Mouse (Mus musculus) adrenal gland, postnatal 14 days (tissue): Measurements from ENCODE around the gene Apol6. TPM values are rescaled to one million over a fixed set of nuclear protein-coding genes. Genes with fewer than 3 reads are reported as not detected.
"Not testable (repeated sequence)": the region's sequence is repeated elsewhere in the genome, so short reads cannot be mapped to it uniquely, and the experiment has no call there.

Source experiments
- DNase-seq: peaks from one replicate; pipeline ENCODE4 v3.0.0; 2021; ENCODE audit warnings: mixed read lengths
- total RNA-seq: library from RNA; stranded (reverse); gene quantifications from 2 replicates; pipeline ENCODE4 v1.2.3, GENCODE M21; 2021

Apol6 gene
- total RNA-seq, 1 experiment from 2014 or later: 24.3 TPM

DNA sequence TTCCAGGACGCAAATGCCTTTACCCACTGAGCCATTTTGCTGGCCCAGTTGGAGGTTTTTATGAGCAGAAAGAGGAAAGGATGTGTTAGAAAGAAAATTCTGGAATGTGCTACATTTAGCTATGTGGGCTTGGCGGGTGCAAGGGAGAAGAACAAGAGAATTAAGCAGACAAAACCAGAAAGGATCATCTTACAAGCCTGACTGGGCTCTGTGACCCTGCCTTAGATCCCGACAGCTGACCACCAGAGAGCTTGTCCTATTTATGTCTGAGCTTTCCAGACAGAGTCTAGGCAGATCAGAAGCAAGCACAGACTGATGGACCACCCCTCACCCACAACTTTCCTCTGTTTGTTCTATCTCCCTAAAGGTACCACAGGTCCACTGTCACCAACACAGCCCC is 13.3 kb upstream of the Apol6 start:
- DNase-seq: no peak

DNA sequence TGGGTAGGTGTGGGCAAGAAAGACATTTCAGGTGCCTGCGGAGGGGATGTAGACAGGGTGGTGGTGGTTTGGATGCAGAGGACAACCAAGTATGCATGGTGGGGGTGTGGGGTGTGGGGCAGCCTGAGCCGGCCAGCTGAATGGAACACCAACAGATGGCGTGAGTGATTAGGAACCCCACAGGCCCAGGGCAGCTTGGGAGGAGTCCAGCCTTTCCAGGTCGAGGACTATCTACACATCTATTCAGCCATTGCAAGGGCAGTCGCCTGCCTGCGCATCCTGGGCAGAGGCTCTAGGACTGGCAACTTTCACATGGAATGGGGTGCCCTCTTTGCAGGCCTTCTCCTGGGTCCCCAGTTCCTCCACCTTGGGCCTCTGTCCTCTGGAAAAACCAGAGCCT is 10.0 kb upstream of the Apol6 start:
- no peak for DNase-seq

DNA sequence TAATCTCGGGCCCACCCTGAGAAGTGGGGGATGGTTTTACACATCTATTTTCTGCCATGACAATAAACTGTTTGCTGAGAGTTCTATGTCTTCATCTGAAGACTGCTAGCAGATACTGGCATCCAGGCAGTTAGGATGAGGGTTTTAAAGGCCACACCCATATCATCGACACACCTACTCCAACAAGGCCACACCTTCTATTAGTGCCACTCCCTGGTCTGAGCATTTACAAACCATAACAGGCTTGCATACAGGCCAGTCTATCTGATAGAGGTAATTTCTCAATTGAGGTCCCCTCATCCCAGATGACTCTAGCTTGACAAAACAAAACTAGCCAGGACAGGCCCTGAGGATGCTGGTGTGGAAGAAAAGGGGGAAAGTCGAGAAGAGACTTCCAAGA is 8.9 kb upstream of the Apol6 start:
- no peak for DNase-seq

DNA sequence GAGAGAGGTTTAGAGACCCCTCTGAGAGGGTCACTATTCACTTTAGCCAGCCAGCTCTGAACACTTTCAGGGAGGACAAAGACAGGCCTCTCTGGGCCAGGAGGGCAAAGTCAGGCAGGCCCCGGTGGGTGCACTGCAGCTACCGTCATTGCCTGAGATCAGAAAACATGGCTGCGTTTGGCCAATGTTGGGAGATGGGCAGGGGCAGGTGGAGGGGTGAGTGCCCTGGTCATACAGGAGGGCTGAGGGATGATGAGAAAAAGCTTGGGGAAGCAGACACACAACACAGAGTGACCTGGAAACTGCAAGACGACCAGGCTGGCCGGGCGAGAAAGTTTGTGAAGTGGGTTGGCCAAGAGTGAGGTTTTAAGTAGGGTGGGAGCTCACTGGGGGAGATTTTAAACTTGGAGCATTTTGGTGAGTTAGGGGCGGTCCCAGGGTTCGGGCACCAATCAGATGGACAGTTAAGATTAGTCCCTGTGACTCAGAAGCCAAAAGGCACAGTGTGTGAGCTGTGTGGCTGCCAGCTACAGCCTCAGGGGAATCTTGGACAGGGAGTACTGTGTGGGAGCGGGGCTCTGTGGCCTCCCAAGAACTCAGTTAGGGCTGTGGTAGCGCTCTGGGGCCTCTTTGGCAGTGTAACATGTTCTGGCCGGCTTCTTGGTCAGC is 8.1 kb upstream of the Apol6 start:
- peak; percentile 89 for DNase-seq

DNA sequence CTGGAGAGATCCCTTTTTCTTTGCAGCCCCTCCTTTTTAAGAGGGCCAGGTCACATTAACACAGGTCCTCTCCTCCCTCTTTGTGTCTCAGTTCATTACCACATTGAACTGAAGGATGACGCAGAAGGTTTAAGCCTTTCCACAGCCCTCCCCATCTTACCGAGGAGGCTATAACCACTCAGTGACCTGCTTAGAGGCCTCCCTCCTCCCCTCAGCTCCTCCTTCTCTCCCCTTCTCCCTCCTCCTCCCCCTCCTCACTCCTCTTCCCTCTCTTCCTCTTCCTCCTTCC is 7.6 kb upstream of the Apol6 start:
- no peak for DNase-seq

DNA sequence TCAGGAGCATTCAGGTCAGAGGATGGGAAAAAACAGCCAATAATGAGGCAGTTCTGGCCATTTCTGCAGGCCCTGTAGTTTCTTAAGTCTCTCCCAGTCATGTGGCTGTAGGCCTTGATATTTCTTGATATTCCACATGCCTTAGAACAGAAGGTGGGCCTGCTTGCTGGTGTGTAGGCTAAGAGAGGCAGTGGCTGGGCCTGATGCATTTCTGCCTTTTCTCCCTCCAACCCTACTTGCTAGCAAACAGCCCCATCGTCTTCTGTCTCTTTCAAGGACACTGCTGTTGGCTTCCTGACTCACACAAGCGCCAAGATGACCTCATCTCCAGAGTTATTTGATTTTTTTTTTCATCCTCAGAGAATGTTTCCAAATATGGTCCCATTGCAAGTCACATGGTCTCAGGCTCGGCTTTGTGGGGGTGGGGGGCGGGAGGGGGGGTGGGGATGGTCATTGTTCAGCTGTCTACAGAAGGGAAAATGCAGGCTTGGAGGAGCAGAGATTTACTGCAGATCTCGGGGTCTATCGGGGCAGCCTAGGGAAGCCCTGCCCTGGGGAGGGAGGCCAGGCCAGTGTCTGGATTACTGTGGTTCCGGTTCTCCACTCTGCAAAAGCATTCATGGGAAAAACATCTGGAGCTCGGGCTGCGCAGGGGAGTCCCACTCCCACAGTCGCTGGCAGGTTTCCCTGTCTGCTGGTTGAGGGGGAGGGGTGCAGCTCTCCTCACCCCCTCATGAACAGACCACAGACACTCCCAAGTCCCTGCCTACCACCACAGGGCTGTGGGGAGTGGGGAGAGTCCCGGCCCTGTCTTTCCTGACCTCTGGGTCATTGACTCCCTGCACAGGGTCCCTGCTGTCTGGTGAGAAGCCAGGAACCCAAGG is 7.0 kb upstream of the Apol6 start:
- DNase-seq: peak; percentile 75

DNA sequence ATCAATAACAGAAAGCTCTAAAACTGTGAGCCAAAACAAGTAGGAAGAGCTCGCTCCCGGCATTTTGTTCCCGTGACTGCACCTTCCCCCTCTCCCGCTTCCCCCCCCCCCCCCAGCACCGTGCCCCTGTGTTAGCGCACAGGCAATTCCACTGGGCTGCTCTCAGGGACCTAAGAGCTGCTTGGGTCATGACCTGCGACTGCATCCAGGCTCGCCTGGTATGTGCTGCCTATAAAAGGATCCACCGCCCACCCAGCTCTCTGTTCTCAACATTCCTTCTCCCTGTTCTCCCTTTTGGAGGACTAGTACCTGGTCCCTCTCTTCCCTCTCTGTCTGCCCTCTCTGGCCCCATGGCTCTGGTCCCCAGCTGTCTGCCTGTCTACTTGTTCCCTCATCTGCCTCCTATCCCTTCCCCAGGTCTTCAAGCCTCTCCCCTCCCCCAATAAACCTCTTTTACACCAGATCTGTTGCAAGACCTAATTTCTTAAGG is 5.3 kb upstream of the Apol6 start:
- DNase-seq: no peak

DNA sequence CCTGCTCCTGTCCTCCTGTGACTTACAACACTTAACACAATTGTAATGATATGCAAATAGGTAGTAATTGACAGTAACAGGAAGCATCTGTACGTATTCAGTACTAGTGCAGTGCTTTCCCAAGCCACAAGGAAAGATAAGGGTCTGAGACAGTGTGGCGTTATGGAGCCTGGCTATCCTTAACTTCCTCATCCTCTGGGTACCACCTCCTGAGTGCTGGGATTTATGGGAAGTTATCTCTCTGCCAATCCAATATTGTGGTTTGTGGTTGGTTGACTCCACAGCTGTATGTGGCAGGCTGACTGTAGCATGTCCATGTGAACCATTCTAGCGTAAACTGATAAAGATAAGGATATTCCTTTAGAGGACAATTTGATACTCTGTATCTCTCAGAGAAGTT is 3.7 kb upstream of the Apol6 start:
- no peak for DNase-seq

DNA sequence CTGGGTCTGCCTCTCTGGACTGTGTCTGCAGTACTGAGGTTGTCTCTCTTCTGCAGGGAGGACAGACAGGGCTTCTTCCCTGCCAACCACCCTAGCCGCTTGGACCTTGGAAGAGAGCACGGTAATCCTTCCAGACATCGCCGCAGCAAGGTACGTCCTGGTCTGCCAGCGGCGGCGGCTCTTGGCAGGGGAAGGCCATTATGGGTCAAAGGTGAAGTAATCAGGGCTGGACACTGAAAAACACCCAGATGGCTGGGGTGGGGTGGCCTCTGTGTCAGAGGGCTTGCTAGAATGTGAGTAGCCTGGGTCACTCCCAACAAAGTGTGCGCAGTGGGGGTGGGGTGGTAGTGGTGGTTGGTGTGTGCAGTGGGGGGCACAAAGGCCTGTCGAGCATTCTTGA is 1.1 kb downstream of the Apol6 start:
- peak; percentile 69 for DNase-seq

DNA sequence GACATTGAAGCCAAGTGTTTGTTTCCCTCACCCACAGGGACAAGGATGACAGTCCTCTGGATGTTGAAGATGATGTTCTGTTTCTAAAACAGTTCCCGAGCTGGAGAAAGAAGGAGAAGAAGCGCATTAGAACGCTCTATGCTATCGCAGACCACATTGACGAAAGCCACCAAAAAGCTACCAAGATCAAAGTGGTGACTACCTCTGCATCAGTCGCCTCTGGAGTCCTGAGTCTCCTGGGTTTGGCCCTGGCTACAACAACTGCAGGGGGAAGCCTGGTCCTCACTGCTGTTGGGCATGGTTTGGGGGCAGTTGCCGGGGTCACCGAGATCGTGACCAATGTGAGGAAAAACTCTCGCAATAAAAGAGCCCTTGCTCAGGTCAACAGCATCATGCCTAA is 6.0 kb downstream of the Apol6 start, which contains the start of gene Mb:
TSS of gene Mb (minus strand) at position 101 of the 400 bp plus-strand sequence.
- DNase-seq: no peak

DNA sequence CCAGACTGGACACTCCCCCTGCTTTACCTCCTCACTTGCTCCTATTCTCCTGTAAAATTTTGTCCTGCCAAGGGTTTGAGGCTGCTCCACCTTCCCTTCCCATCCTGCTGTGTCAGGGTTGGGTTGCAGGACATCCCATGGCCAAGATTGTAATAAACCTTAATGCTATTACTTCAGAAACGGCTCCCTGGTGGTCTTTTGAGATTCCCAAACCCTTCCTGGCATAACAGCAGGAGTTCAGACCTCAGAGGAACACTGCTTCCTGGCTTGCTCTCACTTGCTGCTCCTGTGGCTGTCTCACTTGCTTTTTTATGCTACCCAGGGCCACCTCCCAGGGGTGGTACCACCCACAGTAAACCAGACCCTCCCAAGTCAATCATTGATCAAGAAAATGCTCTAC is 7.6 kb downstream of the Apol6 start:
- no peak for DNase-seq

DNA sequence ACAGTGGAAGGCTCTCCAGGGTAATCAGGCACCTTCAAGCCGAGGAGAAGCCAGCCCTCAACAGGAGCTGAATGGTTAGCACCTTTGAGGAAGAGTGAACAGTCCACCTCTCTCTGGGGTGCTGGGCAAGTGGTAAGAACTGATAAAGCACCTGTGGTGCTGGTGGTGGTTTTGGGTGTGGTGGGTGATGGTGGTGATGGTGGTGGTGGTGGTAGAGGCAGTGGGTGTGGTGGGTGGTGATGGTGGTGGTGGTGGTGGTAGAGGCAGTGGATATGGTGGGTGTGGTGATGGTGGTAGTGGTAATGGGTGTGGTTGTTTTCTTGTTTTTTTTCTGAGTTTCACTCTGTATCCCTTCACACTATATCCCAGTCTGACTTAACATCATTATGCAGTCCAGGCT is 8.5 kb downstream of the Apol6 start:
- DNase-seq: no peak

DNA sequence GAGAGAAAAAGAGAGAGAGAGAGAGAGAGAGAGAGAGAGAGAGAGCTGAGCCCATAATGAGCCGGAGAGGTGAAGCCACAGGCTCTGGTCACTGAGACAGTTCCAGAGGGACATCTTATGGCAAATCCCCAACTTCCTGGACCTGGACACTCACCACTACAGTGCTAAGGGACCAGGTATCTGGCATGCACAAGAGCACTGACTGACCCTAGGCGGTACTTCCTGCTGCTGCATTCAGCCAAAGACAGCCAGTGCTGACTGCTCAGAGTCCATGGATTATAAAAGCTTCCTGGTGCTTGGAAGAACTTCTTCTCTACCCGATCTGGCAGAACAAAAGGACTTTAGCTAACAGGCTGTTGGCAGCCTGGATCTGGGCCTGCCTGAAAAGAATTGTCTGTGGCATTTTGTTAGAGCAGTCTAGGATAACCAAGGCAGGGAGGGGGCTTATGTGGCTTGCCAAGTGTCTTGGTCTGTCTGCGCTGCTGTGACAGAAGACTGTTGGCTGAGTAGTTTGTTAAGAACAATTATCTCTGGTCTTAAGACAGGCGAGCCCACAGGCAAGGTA is 10.2 kb downstream of the Apol6 start:
- no peak for DNase-seq

DNA sequence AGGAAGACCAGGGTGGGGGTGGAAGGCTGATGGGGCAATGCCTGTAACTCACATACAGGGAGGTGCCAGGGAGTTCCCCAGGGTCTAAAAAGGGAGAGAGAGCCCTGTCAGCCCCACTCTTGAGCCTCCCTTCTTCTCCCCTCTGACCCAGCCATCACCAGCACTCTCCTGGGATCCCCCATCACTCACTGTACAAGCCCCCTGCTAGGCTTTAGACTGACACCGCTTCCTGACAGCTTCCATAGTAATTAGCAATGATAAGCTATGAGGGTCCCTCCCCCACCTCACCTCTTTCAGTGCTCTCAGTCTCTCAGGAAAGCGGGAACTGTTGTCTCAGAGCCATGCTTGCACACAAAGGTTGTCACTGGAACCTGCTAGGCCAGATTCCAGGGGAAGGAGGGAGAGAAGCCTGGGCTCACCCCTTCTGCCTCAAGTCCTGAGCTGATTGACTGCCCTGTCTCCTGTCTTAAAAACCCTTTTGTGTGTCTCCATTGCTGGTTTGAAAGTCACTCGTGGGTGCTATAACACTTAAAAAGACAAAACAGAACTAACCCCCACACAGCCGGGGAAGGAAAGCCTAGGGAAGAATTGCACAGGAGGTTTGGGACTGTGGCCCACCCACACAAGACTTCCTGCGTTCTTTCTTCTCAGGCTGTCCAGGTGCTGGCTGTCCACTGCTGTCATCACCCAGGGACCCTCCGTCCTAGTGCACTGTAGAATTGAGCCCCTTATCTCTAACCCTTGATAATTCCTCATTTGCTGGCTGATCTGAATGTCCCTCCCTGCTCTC is 11.7 kb downstream of the Apol6 start:
- DNase-seq: no peak

DNA sequence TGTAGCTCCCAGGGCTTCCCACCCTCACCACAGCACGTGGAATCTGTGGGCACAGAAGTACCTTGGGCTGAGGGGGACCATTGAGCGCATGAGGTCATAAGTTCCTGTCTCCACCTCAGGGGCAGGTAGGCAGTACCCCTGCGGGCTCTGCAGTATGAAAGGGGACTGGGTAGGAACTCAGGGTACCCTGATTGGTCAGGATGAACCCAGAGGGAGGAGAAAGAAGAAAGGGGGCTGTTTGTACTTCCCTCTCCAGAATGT is 12.2 kb downstream of the Apol6 start:
- no peak for DNase-seq

DNA sequence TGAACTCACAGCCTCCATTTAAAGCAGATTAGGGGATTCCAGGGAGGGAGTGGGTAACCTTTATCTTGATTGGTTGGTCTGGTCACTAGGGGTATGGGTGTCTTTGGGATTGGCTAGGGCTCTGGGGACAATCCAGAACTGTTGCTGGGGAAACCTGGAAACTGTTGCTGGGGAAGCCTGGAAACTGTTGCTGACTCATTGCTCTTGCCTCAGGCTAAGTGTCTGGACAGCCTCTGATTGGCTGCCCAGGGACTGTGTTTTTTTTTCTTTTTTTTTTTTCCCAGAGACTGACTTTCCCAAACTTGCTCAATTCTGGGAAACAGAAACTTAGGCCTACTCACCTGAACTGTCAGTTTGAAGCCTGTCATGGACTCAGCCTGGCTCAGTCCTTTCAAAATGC is 14.0 kb downstream of the Apol6 start:
- no peak for DNase-seq

DNA sequence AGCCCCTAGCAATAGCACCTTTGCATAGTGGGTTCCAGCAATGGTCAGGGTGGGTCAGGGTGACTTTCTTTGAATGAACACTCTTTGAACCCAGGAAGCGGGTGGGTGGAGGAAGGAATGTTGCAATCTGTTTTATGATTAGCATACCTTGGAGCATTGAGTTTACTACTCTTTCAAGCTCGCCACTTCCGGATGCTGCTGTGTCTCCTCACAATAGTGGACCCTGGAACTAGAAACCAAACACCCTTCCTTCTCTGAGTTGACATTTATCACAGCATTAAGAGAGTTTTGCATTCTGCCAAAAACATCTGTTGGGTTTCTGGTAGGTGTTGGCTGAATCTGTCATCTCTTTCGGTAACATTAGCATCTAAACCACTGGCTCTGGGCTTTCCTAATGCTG is 14.9 kb downstream of the Apol6 start:
- DNase-seq: not testable (repeated sequence)

DNA sequence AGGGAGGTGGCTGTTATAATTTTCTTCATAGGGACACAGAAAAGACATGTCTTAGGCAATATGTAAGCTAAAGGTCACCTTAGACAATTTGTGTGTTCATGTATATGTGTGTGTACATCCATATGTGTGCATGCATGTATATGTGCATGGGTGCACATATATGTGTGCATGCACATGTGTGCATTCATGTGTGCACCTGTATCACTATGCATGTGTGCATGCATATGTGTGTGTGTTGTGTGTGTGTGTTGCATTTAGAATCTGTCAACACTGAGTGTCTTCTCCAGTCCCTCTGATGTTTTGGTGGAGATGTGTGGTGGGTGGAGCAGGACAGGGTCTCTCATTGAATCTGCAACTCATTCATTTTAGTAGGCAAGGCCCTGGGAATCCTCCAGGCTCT is 18.2 kb downstream of the Apol6 start:
- DNase-seq: no peak

DNA sequence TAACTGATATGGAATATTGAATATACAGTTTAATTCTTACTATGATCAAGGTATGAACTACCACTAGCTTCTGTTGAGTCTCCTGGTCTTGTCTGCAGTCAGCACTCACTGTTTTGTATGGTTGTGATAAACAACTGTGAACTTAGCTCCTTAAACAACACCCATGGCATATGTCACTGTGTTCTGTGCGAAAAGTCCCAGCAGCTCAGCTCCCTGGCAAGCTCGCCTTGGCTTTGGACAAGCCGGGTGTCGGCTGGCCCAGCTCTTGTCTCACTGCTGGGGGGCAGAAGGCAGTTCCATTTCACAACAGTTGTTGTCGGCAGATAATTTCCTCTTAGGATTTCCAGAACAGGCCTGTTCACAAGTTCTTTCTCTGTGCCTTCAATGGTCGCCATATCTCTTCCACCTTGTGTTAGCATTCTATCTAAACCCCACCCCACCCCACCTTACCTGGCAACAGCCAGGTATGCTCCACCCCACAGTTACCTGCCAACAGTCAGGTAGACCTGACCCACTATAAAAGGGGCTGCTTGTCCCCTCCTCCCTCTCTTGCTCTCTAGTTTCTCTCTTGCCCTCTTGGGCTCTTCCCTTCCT is 20.8 kb downstream of the Apol6 start:
- peak; percentile 61 for DNase-seq

DNA sequence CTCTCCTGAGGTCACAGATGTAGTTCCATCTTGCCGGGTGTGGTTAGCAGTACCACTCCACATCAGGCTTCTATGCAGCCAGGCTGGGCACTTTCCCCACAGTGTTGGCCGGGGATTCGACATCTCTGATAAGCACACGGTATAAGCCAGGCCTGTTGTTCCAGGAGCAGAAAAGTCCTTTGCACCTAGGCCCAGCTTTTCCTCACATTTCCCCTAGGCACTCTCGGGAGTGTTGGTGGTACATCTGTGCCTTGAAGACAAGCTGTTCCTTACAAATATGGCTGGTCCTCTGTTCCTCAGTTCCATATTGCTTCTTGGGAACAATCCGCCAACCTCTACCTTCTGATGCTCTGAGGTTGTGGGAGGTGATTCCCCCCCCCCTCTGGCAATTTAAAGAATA is 21.7 kb downstream of the Apol6 start:
- DNase-seq: no peak

DNA sequence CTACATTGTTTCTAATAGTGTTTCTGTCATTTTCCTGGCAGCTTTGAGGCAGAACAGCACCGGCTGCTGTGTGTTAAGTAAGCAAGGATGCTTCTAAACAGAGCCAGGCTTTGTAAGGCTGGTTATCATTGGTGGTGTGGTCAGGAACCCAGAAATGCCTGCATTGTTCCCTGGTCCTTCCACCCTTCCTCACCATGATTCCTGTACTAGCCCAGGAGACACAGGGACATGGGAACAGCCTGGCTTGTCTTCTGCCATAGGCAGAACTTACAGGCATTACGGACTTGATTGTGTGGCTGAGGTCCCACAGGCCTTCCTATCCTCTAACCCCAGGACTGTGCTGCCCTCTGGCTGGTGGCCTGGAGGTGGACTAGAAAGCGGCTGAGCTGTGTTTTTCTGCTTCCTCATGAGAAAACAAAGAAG is 23.9 kb downstream of the Apol6 start:
- DNase-seq: peak; percentile 58

DNA sequence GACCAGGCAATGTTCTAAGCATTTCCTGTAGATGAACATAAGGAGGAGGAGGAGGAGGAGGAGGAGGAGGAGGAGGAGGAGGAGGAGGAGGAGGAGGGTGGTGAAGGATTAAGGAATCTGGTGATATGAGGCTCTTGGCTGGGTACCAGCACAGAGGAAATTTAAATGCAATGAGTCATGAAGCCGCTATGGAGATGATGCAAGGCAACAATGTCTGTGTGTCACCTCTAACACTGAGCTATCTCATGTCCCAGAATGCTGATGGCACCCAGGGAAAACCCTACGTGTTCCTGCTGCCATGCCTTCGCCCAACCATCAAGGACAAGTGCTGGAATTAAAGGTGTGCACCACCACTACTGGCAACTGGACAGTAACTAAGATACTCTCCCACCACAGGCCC is 24.5 kb downstream of the Apol6 start:
- DNase-seq: no peak
